Mouse (Mus musculus): ENCODE results near the gene Pomt2. TPM values are rescaled to one million over a fixed set of nuclear protein-coding genes. Genes with fewer than 3 reads are reported as not detected.

Pomt2 gene
- polyA plus RNA-seq, 2 experiments: 2.6 to 3.9 TPM

- H3K4me3 ChIP-seq (ENCODE audit: insufficient read depth in 1 of 2, low read depth in 2 of 2, low read length in 2 of 2): no peak overlapping the region
- no peaks in the 10 kb centered on the region for H3K27me3 ChIP-seq (ENCODE audit: control insufficient read depth, insufficient read depth, low read length)
- no peak for TF ChIP-seq EP300 (IDR thresholded peaks at IDR 0.05; ENCODE audit: low read depth)
- no peak for TF ChIP-seq CTCF (IDR thresholded peaks at IDR 0.05; ENCODE audit: low read depth)
- DNase-seq (ENCODE audit: low read depth in 3 of 3, low spot score in 3 of 3) (no peak), ATAC-seq (ENCODE audit: insufficient read depth) (no peak)
- H3K9me3 ChIP-seq (ENCODE audit: control insufficient read depth, low read length): no peaks in the 10 kb centered on the region
- H3K4me1 ChIP-seq (replicated peaks; ENCODE audit: control insufficient read depth in 2 of 2, insufficient read depth in 2 of 2, low read length in 1 of 2): 0 out of 4 replicates have a peak, but pooled peaks cover 0 to 1% of the 10 kb centered on the region in 2 experiments
- H3K4me2 ChIP-seq (ENCODE audit: low read depth): no peak overlapping the region
- H3K27ac ChIP-seq: no peak overlapping the region
- no peaks in the 10 kb centered on the region for H3K36me3 ChIP-seq (replicated peaks; ENCODE audit: control insufficient read depth, insufficient read depth, low read depth)
- 80% methylated on average over 2 of the region's 2 CpGs for WGBS (ENCODE audit: insufficient replicate concordance)
- H3K9ac ChIP-seq (replicated peaks): no peak overlapping the region
Measured at GRCm38 (mm10) chr12:87138342-87138701, 9.4 kb downstream of the Pomt2 start.

- no peak for ATAC-seq (ENCODE audit: insufficient read depth)
- 0 out of 4 replicates have a peak, but pooled peaks cover 0 to 1% of the 10 kb centered on the region in 2 experiments for H3K4me1 ChIP-seq (replicated peaks; ENCODE audit: control insufficient read depth in 2 of 2, insufficient read depth in 2 of 2, low read length in 1 of 2)
- H3K36me3 ChIP-seq (replicated peaks; ENCODE audit: control insufficient read depth, insufficient read depth, low read depth): no peaks in the 10 kb centered on the region
- TF ChIP-seq CTCF (IDR thresholded peaks at IDR 0.05; ENCODE audit: low read depth): no peak
- TF ChIP-seq EP300 (IDR thresholded peaks at IDR 0.05; ENCODE audit: low read depth): no peak
- no peak overlapping the region for H3K9ac ChIP-seq (replicated peaks)
- no peak overlapping the region for H3K4me3 ChIP-seq (ENCODE audit: insufficient read depth in 1 of 2, low read depth in 2 of 2, low read length in 2 of 2)
- DNase-seq (ENCODE audit: low read depth in 3 of 3, low spot score in 3 of 3): no peak
- no peaks in the 10 kb centered on the region for H3K9me3 ChIP-seq (ENCODE audit: control insufficient read depth, low read length)
- H3K27me3 ChIP-seq (ENCODE audit: control insufficient read depth, insufficient read depth, low read length): no peaks in the 10 kb centered on the region
- WGBS (ENCODE audit: insufficient replicate concordance): 71% methylated on average over 15 of the region's 15 CpGs
- H3K4me2 ChIP-seq (ENCODE audit: low read depth): no peak overlapping the region
- H3K27ac ChIP-seq: no peak overlapping the region
Measured at GRCm38 (mm10) chr12:87137439-87138341, 10.1 kb downstream of the Pomt2 start.

- 47% methylated on average over 9 of the region's 9 CpGs for WGBS (ENCODE audit: insufficient replicate concordance)
- no peak for TF ChIP-seq EP300 (IDR thresholded peaks at IDR 0.05; ENCODE audit: low read depth)
- TF ChIP-seq CTCF (IDR thresholded peaks at IDR 0.05; ENCODE audit: low read depth): no peak
- Histone ChIP-seq H3K4me3 (ENCODE audit: insufficient read depth in 1 of 2, low read depth in 2 of 2, low read length in 2 of 2) (no peak overlapping the region), H3K4me1 (replicated peaks; ENCODE audit: control insufficient read depth in 2 of 2, insufficient read depth in 2 of 2, low read length in 1 of 2) (peaks cover 0 to 5% of the 10 kb centered on the region in 2 experiments; a peak in 1 of 4 replicates), H3K4me2 (ENCODE audit: low read depth) (no peak overlapping the region), H3K9me3 (ENCODE audit: control insufficient read depth, low read length) (no peaks in the 10 kb centered on the region), H3K27ac (no peak overlapping the region), H3K9ac (replicated peaks) (no peak overlapping the region), H3K27me3 (ENCODE audit: control insufficient read depth, insufficient read depth, low read length) (no peaks in the 10 kb centered on the region), H3K36me3 (replicated peaks; ENCODE audit: control insufficient read depth, insufficient read depth, low read depth) (no peaks in the 10 kb centered on the region)
- DNase-seq (ENCODE audit: low read depth in 3 of 3, low spot score in 3 of 3) (no peak), ATAC-seq (ENCODE audit: insufficient read depth) (no peak)
Measured at GRCm38 (mm10) chr12:87132784-87133183, 15.0 kb downstream of the Pomt2 start.

- Histone ChIP-seq H3K9me3 (ENCODE audit: control insufficient read depth, low read length) (no peaks in the 10 kb centered on the region), H3K9ac (replicated peaks) (no peak overlapping the region), H3K27ac (no peak overlapping the region), H3K4me2 (ENCODE audit: low read depth) (no peak overlapping the region), H3K4me1 (replicated peaks; ENCODE audit: control insufficient read depth in 2 of 2, insufficient read depth in 2 of 2, low read length in 1 of 2) (peaks cover 0 to 5% of the 10 kb centered on the region in 2 experiments; a peak in 1 of 4 replicates), H3K36me3 (replicated peaks; ENCODE audit: control insufficient read depth, insufficient read depth, low read depth) (no peaks in the 10 kb centered on the region), H3K27me3 (ENCODE audit: control insufficient read depth, insufficient read depth, low read length) (no peaks in the 10 kb centered on the region), H3K4me3 (ENCODE audit: insufficient read depth in 1 of 2, low read depth in 2 of 2, low read length in 2 of 2) (no peak overlapping the region)
- TF ChIP-seq CTCF (IDR thresholded peaks at IDR 0.05; ENCODE audit: low read depth): no peak
- TF ChIP-seq EP300 (IDR thresholded peaks at IDR 0.05; ENCODE audit: low read depth): no peak
- no peak for ATAC-seq (ENCODE audit: insufficient read depth)
- no peak for DNase-seq (ENCODE audit: low read depth in 3 of 3, low spot score in 3 of 3)
- WGBS (ENCODE audit: insufficient replicate concordance): 45% methylated on average over 6 of the region's 6 CpGs
Measured at GRCm38 (mm10) chr12:87132210-87132609, 15.6 kb downstream of the Pomt2 start.

GRCm38 (mm10) chr12:87131619-87132018 lies 16.1 kb downstream of the Pomt2 start:
- WGBS (ENCODE audit: insufficient replicate concordance): 56% methylated on average over 3 of the region's 3 CpGs
- TF ChIP-seq CTCF (IDR thresholded peaks at IDR 0.05; ENCODE audit: low read depth) (peak; percentile 66), EP300 (IDR thresholded peaks at IDR 0.05; ENCODE audit: low read depth) (no peak)
- peaks cover 0 to 5% of the 10 kb centered on the region in 2 experiments; a peak in 1 of 4 replicates for H3K4me1 ChIP-seq (replicated peaks; ENCODE audit: control insufficient read depth in 2 of 2, insufficient read depth in 2 of 2, low read length in 1 of 2)
- H3K9me3 ChIP-seq (ENCODE audit: control insufficient read depth, low read length): no peaks in the 10 kb centered on the region
- ATAC-seq (ENCODE audit: insufficient read depth) (no peak), DNase-seq (ENCODE audit: low read depth in 3 of 3, low spot score in 3 of 3) (no peak)
- H3K27me3 ChIP-seq (ENCODE audit: control insufficient read depth, insufficient read depth, low read length): no peaks in the 10 kb centered on the region
- H3K9ac ChIP-seq (replicated peaks): no peak overlapping the region
- H3K4me3 ChIP-seq (ENCODE audit: insufficient read depth in 1 of 2, low read depth in 2 of 2, low read length in 2 of 2): no peak overlapping the region
- H3K27ac ChIP-seq: no peak overlapping the region
- H3K36me3 ChIP-seq (replicated peaks; ENCODE audit: control insufficient read depth, insufficient read depth, low read depth): no peaks in the 10 kb centered on the region
- no peak overlapping the region for H3K4me2 ChIP-seq (ENCODE audit: low read depth)

All from liver, embryonic 14.5 days (tissue).